Mouse (Mus musculus) midbrain, postnatal 0 days (tissue): Measurements from ENCODE around the gene Actr3b. TPM values are rescaled to one million over a fixed set of nuclear protein-coding genes. Genes with fewer than 3 reads are reported as not detected.
"Not testable (repeated sequence)": the region's sequence is repeated elsewhere in the genome, so short reads cannot be mapped to it uniquely, and the experiment has no call there.

Experiments used
- ATAC-seq: fragments of 200-750 bp; cut with Nextera tagmentation; 2 replicates; pipeline ENCODE4 v1.8.0; 2017; ENCODE audit warnings: moderate number of reproducible peaks, mild to moderate bottlenecking, moderate TSS enrichment, moderate library complexity; ENCODE audit not compliant: low FRiP score
- DNase-seq: peaks from one replicate; pipeline ENCODE4 v3.0.0-alpha.2; 2015; ENCODE audit warnings: low spot score
- H3K27ac ChIP-seq: fragments of 300-500 bp; sonication (generic); 2 replicates; pipeline ENCODE4 v1.5.1; 2014; ENCODE audit warnings: low read depth, mild to moderate bottlenecking, low read length, mixed read lengths
- H3K27me3 ChIP-seq: fragments of 300-500 bp; sonication (generic); 2 replicates; pipeline ENCODE4 v1.6.1; 2014; ENCODE audit warnings: low read length, control low read depth, mixed read lengths; ENCODE audit not compliant: insufficient read depth
- H3K36me3 ChIP-seq: fragments of 300-500 bp; sonication (generic); 2 replicates; pipeline ENCODE4 v1.6.1; 2014; ENCODE audit warnings: low read length, control low read depth, mixed read lengths; ENCODE audit not compliant: insufficient read depth
- H3K4me1 ChIP-seq: fragments of 300-500 bp; sonication (generic); 2 replicates; pipeline ENCODE4 v1.6.1; 2014; ENCODE audit warnings: mild to moderate bottlenecking, control low read depth, antibody characterized with exemption, low read length, mixed read lengths; ENCODE audit not compliant: insufficient read depth
- H3K4me2 ChIP-seq: fragments of 300-500 bp; sonication (generic); 2 replicates; pipeline ENCODE4 v1.6.1; 2014; ENCODE audit warnings: low read depth, mild to moderate bottlenecking, low read length, mixed read lengths; ENCODE audit not compliant: poor library complexity, severe bottlenecking
- H3K4me3 ChIP-seq: fragments of 300-500 bp; sonication (generic); 2 replicates; pipeline ENCODE4 v1.5.1; 2014; ENCODE audit warnings: low read depth, mild to moderate bottlenecking, low read length, moderate library complexity
- H3K9ac ChIP-seq: fragments of 300-500 bp; sonication (generic); replicated peaks from 2 replicates; pipeline ENCODE4 v1.6.1; 2014; ENCODE audit warnings: mild to moderate bottlenecking, low read length, moderate library complexity, mixed read lengths; ENCODE audit not compliant: poor library complexity, severe bottlenecking
- H3K9me3 ChIP-seq: fragments of 300-500 bp; sonication (generic); 2 replicates; pipeline ENCODE4 v1.6.1; 2016; ENCODE audit warnings: low read length, control low read depth
- CTCF ChIP-seq: IDR thresholded peaks from 2 replicates; pipeline ENCODE4 v1.5.1; 2016; ENCODE audit warnings: antibody characterized with exemption, mild to moderate bottlenecking
- WGBS: fragments of 180-500 bp; shearing (Covaris S2); extraction: QIAGEN DNeasy Blood & Tissue Kit; methylation state at CpG from one replicate; pipeline ENCODE4 v1.1.7; 2014; 5-methylcytosine and 5-hydroxymethylcytosine counted together
- polyA plus RNA-seq: library from polyadenylated mRNA; unstranded; fragments of >200 nt; fragmentation: Nextera tagmentation; extraction: Ambion mirVana; gene quantifications from 2 replicates; pipeline ENCODE4 v1.2.1, GENCODE M21; 2015
- total RNA-seq: library from RNA; depleted of rRNA; stranded (reverse); fragments of >200 nt; gene quantifications from 2 replicates; pipeline ENCODE4 v1.2.3, GENCODE M21; 2014; rRNA removed

Gene Actr3b
- 17.4 and 21.1 TPM in 2 replicates for total RNA-seq
- 57.5 and 61.1 TPM in 2 replicates for polyA plus RNA-seq

DNA sequence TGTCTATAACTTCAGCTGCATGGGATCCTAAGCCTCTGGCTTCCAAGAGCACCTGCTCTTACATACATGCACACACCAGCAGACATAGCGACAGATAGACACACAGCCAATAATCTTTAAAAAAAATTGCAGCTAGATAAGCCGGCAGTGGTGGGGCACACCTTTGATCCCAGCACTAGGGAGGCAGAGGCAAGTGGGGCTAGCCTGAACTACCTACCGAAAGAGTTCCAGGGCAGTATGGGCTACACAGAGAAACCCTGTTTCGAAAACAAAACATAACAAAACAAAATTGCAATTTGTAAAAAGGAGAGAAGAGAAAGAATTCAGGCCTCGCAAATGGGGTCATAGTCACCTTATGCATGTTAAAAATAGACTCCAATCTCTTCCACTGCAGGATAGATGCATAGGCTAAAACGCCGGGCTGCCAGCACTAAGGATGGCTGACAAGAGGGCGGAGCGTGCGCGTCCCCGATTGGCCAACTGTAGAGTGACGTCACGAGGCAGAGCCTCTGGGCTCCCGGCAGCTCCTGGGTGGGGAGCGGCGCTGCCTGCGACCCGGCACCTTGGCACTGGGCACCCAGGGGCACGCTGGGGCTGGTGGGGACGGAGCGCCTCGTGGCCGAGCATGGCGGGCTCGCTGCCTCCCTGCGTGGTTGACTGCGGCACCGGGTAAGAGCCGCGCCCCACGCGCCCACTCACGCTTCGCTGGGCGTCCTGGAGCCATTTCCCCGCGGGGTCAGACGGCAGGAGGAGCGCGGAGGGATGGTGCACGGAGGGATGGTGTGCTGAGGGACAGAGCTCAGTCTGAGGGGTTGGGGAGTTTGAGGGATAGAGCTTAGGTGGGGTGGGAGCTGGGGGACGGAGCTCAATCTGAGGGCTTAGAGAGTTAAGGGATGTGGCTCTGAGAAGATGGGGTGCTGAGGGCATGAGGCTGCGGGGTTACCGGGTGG lies at the start of gene Actr3b:
Gene Actr3b, plus strand, starts transcription at position 538 of the 950 bp plus-strand sequence.
- Histone ChIP-seq H3K4me2 (peak within 1 kb of the TSS; percentile 65), H3K27me3 (no peaks in the 10 kb centered on the region), H3K4me1 (peaks cover 5% of the 10 kb centered on the region), H3K4me3 (peak within 1 kb of the TSS; percentile 83), H3K9me3 (no peaks in the 10 kb centered on the region), H3K36me3 (no peaks in the 10 kb centered on the region), H3K9ac (peak within 1 kb of the TSS; percentile 69), H3K27ac (peak within 1 kb of the TSS; percentile 57; the same call in 1 of the 2 replicates)
- no peak for TF ChIP-seq CTCF
- ATAC-seq (peak; percentile 97), DNase-seq (peak; percentile 95)
- WGBS, result 3% methylated on average over 43 of the region's 45 CpGs

GRCm38 (mm10) chr5:25713001-25713706 lies 46.6 kb upstream of the Actr3b start:
- not testable (repeated sequence) for DNase-seq, H3K4me3 ChIP-seq, H3K9me3 ChIP-seq, H3K4me2 ChIP-seq, H3K36me3 ChIP-seq, H3K9ac ChIP-seq, H3K27ac ChIP-seq, H3K4me1 ChIP-seq, H3K27me3 ChIP-seq, ATAC-seq
- WGBS, result 89% methylated on average over 4 of the region's 4 CpGs

DNA sequence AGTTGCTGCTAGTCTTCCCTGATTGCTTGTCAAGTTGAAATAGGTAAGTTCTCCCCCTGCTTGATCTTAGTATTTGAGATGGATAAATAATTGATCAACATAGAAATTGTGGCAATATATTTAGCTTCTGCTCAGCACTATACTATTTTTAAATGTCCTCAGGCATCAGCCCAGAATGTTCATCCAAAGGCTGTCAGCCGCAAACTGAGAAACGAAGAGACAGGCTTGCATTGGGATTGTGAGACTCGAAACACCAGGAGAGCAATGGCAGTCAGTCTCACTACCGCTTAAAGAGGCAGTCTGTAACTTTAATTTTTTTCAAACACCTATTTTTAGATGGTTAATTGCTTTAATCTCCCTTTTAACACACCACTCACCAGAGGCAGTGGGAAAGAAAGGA lies 40.4 kb upstream of the Actr3b start:
- no peaks in the 10 kb centered on the region for H3K9me3 ChIP-seq
- H3K27ac ChIP-seq, result no peak overlapping the region
- 89% methylated on average over 4 of the region's 4 CpGs for WGBS
- no peaks in the 10 kb centered on the region for H3K27me3 ChIP-seq
- no peak overlapping the region for H3K4me3 ChIP-seq
- DNase-seq (no peak), ATAC-seq (no peak)
- H3K36me3 ChIP-seq, result no peaks in the 10 kb centered on the region
- H3K9ac ChIP-seq, result no peak overlapping the region
- H3K4me2 ChIP-seq, result no peak overlapping the region
- H3K4me1 ChIP-seq, result no peaks in the 10 kb centered on the region
- no peak for TF ChIP-seq CTCF

DNA sequence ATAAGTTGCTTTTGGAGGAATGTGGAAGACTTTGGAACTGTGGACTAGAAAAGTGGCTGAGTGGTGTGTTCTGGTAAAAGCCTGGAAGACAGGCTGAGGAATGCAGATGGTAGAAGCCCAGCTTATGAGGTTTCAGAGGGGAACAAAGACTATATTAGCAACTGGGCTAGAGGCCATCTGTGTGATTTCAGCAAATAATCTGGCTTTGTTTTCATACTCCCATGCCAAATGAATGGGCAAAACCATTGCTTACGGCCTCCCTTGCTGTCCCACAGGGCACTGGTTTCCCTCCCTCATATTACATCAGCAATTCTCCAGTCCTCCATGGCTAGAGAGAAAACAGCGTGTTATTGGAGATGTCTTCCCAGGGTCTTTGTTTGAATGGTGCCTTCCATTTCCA lies 36.8 kb upstream of the Actr3b start:
- no peaks in the 10 kb centered on the region for H3K9me3 ChIP-seq
- H3K4me1 ChIP-seq, result no peaks in the 10 kb centered on the region
- ATAC-seq (no peak), DNase-seq (peak; percentile 40)
- H3K36me3 ChIP-seq, result no peaks in the 10 kb centered on the region
- no peak overlapping the region for H3K9ac ChIP-seq
- H3K27me3 ChIP-seq, result no peaks in the 10 kb centered on the region
- no peak overlapping the region for H3K4me2 ChIP-seq
- 66% methylated on average over 2 of the region's 2 CpGs for WGBS
- no peak overlapping the region for H3K4me3 ChIP-seq
- no peak for TF ChIP-seq CTCF
- H3K27ac ChIP-seq, result no peak overlapping the region

DNA sequence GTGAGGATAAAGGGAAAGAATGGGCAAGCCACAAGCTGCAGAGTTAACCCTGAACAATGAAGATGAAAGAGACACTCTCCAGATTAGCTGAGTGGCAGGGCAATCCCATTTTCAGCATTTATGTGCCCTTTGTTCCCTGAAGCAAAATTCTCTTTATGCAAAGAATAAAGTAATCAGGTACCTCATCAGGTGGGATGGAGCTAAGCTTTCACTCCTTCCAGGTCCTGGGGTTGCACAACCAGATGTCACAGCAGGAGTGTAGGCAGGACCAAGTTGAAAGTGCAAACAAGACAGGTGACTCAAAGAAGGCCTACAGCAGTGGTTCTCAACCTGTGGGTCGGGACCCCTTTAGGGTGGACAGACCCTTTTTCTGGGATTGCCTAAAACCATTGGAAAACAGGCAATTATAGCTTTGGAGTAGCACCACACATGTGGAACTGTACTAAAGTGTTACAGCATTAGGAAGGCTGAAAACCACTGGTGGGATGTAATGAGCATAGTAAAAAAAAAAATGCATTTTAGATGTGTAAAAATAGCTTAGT lies 35.6 kb upstream of the Actr3b start:
- H3K27ac ChIP-seq, result no peak overlapping the region
- no peak overlapping the region for H3K9ac ChIP-seq
- no peaks in the 10 kb centered on the region for H3K4me1 ChIP-seq
- no peaks in the 10 kb centered on the region for H3K27me3 ChIP-seq
- no peak overlapping the region for H3K4me2 ChIP-seq
- H3K36me3 ChIP-seq, result no peaks in the 10 kb centered on the region
- no peak overlapping the region for H3K4me3 ChIP-seq
- DNase-seq, result no peak
- H3K9me3 ChIP-seq, result no peaks in the 10 kb centered on the region
- ATAC-seq, result no peak
- no peak for TF ChIP-seq CTCF
- WGBS, result 32% methylated on average over 1 of the region's 1 CpGs
